Mouse (Mus musculus) hindbrain, embryonic 11.5 days (tissue): ENCODE results near the gene Cd19. TPM values are rescaled to one million over a fixed set of nuclear protein-coding genes. Genes with fewer than 3 reads are reported as not detected.

Experiments
- ATAC-seq: fragments of 200-750 bp; cut with Nextera tagmentation; 2 replicates; pipeline ENCODE4 v1.8.0; 2017; ENCODE audit warnings: mild to moderate bottlenecking, moderate TSS enrichment, moderate library complexity; ENCODE audit not compliant: low FRiP score
- DNase-seq: peaks from one replicate; pipeline ENCODE4 v3.0.0-alpha.2; 2015; ENCODE audit warnings: low spot score
- H3K27ac ChIP-seq: fragments of 300-500 bp; sonication (generic); 2 replicates; pipeline ENCODE4 v1.5.1; 2014; ENCODE audit warnings: mild to moderate bottlenecking, low read depth, low read length
- H3K27me3 ChIP-seq: fragments of 300-500 bp; sonication (generic); 2 replicates; pipeline ENCODE4 v1.6.1; 2014; ENCODE audit warnings: mild to moderate bottlenecking, low read length, moderate library complexity, mixed read lengths; ENCODE audit not compliant: control insufficient read depth, insufficient read depth
- H3K36me3 ChIP-seq: fragments of 300-500 bp; sonication (generic); 2 replicates; pipeline ENCODE4 v1.6.1; 2014; ENCODE audit warnings: mild to moderate bottlenecking, low read length, moderate library complexity, mixed read lengths; ENCODE audit not compliant: control insufficient read depth, insufficient read depth
- H3K4me1 ChIP-seq: fragments of 300-500 bp; sonication (generic); replicated peaks from 2 replicates; pipeline ENCODE4 v1.6.1; 2014; ENCODE audit warnings: low read length, mixed read lengths; ENCODE audit not compliant: control insufficient read depth, insufficient read depth
- H3K4me2 ChIP-seq: fragments of 300-500 bp; sonication (generic); replicated peaks from 2 replicates; pipeline ENCODE4 v1.6.1; 2014; ENCODE audit warnings: mild to moderate bottlenecking, low read depth, low read length
- H3K4me3 ChIP-seq: fragments of 300-500 bp; sonication (generic); 2 replicates; pipeline ENCODE4 v1.5.1; 2014; ENCODE audit warnings: low read depth, low read length
- H3K9ac ChIP-seq: fragments of 300-500 bp; sonication (generic); 2 replicates; pipeline ENCODE4 v1.6.1; 2014; ENCODE audit warnings: low read depth, low read length
- H3K9me3 ChIP-seq: fragments of 300-500 bp; sonication (generic); 2 replicates; pipeline ENCODE4 v1.6.1; 2016; ENCODE audit warnings: low read length; ENCODE audit not compliant: control insufficient read depth
- WGBS: fragments of 180-500 bp; shearing (Covaris S2); extraction: QIAGEN DNeasy Blood & Tissue Kit; methylation state at CpG from one replicate; pipeline ENCODE4 v1.1.7; 2014; 5-methylcytosine and 5-hydroxymethylcytosine counted together
- polyA plus RNA-seq: library from polyadenylated mRNA; unstranded; fragments of >200 nt; fragmentation: Nextera tagmentation; extraction: Ambion mirVana; gene quantifications from 2 replicates; pipeline ENCODE4 v1.2.1, GENCODE M21; 2014

Cd19 gene
- polyA plus RNA-seq, 1 experiment from 2014 or later: not detected

- H3K9ac ChIP-seq: no peak overlapping the region
- H3K9me3 ChIP-seq: no peaks in the 10 kb centered on the region
- no peaks in the 10 kb centered on the region for H3K27me3 ChIP-seq
- H3K36me3 ChIP-seq: 0 out of 2 replicates have a peak, but pooled peaks cover 4% of the 10 kb centered on the region
- H3K4me1 ChIP-seq: no peaks in the 10 kb centered on the region
- DNase-seq (no peak), ATAC-seq (no peak)
- H3K27ac ChIP-seq: no peak overlapping the region
- no peak overlapping the region for H3K4me3 ChIP-seq
- WGBS: 89% methylated on average over 5 of the region's 5 CpGs
- no peak overlapping the region for H3K4me2 ChIP-seq
Measured at GRCm38 (mm10) chr7:126383565-126383964, 31.1 kb downstream of the Cd19 start.

- peaks cover 7% of the 10 kb centered on the region for H3K4me1 ChIP-seq
- peak within 1 kb of the TSS; percentile 95 for H3K4me2 ChIP-seq
- WGBS: under 1% methylated on average over 33 of the region's 33 CpGs
- peak within 1 kb of the TSS; percentile 91 for H3K9ac ChIP-seq
- H3K4me3 ChIP-seq: peak within 1 kb of the TSS; percentile 89
- ATAC-seq (peak; percentile 97), DNase-seq (peak; percentile 97)
- peak within 1 kb of the TSS; percentile 68; the same call in 1 of the 2 replicates for H3K27ac ChIP-seq
- H3K36me3 ChIP-seq: no peaks in the 10 kb centered on the region
- H3K27me3 ChIP-seq: no peaks in the 10 kb centered on the region
- H3K9me3 ChIP-seq: no peaks in the 10 kb centered on the region
Measured at GRCm38 (mm10) chr7:126377278-126378158, 37.2 kb downstream of the Cd19 start, which contains the start of gene Spns1. Spns1 (minus strand) TSS chr7:126377450.

- Histone ChIP-seq H3K27me3 (no peaks in the 10 kb centered on the region), H3K27ac (no peak overlapping the region), H3K9me3 (no peaks in the 10 kb centered on the region), H3K36me3 (no peaks in the 10 kb centered on the region), H3K9ac (peak overlapping the region; percentile 91), H3K4me2 (peak overlapping the region; percentile 95), H3K4me3 (peak overlapping the region; percentile 89), H3K4me1 (peaks cover 7% of the 10 kb centered on the region)
- DNase-seq (no peak), ATAC-seq (peak; percentile 75)
- WGBS: under 1% methylated on average over 27 of the region's 27 CpGs
Measured at GRCm38 (mm10) chr7:126376903-126377277, 37.8 kb downstream of the Cd19 start.

- no peak overlapping the region for H3K27ac ChIP-seq
- ATAC-seq (no peak), DNase-seq (no peak)
- no peaks in the 10 kb centered on the region for H3K27me3 ChIP-seq
- H3K9ac ChIP-seq: no peak overlapping the region
- H3K4me3 ChIP-seq: no peak overlapping the region
- no peaks in the 10 kb centered on the region for H3K9me3 ChIP-seq
- no peaks in the 10 kb centered on the region for H3K36me3 ChIP-seq
- H3K4me2 ChIP-seq: no peak overlapping the region
- peaks cover 7% of the 10 kb centered on the region for H3K4me1 ChIP-seq
- WGBS: 75% methylated on average over 5 of the region's 5 CpGs
Measured at GRCm38 (mm10) chr7:126375012-126375411, 39.7 kb downstream of the Cd19 start.

- 83% methylated on average over 6 of the region's 6 CpGs for WGBS
- Histone ChIP-seq H3K27ac (no peak overlapping the region), H3K4me3 (no peak overlapping the region), H3K27me3 (no peaks in the 10 kb centered on the region), H3K9me3 (no peaks in the 10 kb centered on the region), H3K36me3 (no peaks in the 10 kb centered on the region), H3K9ac (no peak overlapping the region), H3K4me1 (peaks cover 7% of the 10 kb centered on the region), H3K4me2 (no peak overlapping the region)
- ATAC-seq: no peak
- DNase-seq: no peak
Measured at GRCm38 (mm10) chr7:126374526-126374925, 40.2 kb downstream of the Cd19 start.

- DNase-seq: no peak
- H3K4me2 ChIP-seq: no peak overlapping the region
- no peak for ATAC-seq
- no peak overlapping the region for H3K9ac ChIP-seq
- no peaks in the 10 kb centered on the region for H3K27me3 ChIP-seq
- WGBS: 90% methylated on average over 9 of the region's 9 CpGs
- H3K9me3 ChIP-seq: no peaks in the 10 kb centered on the region
- peaks cover 7% of the 10 kb centered on the region for H3K4me1 ChIP-seq
- H3K27ac ChIP-seq: no peak overlapping the region
- H3K36me3 ChIP-seq: no peaks in the 10 kb centered on the region
- no peak overlapping the region for H3K4me3 ChIP-seq
Measured at GRCm38 (mm10) chr7:126373007-126373406, 41.7 kb downstream of the Cd19 start.

- Histone ChIP-seq H3K4me1 (no peaks in the 10 kb centered on the region), H3K27ac (no peak within 1 kb of the TSS), H3K9me3 (no peaks in the 10 kb centered on the region), H3K36me3 (no peaks in the 10 kb centered on the region), H3K27me3 (no peaks in the 10 kb centered on the region), H3K4me3 (no peak within 1 kb of the TSS), H3K4me2 (no peak within 1 kb of the TSS), H3K9ac (no peak within 1 kb of the TSS)
- ATAC-seq (no peak), DNase-seq (no peak)
- 82% methylated on average over 13 of the region's 13 CpGs for WGBS
Measured at GRCm38 (mm10) chr7:126369393-126369792, 45.3 kb downstream of the Cd19 start, which contains the start of gene Lat. Lat (minus strand) TSS chr7:126369570.

- Histone ChIP-seq H3K4me3 (no peak overlapping the region), H3K9ac (no peak overlapping the region), H3K27ac (no peak overlapping the region), H3K4me2 (no peak overlapping the region), H3K9me3 (no peaks in the 10 kb centered on the region), H3K27me3 (no peaks in the 10 kb centered on the region), H3K4me1 (no peaks in the 10 kb centered on the region), H3K36me3 (no peaks in the 10 kb centered on the region)
- WGBS: 78% methylated on average over 8 of the region's 8 CpGs
- ATAC-seq (no peak), DNase-seq (no peak)
Measured at GRCm38 (mm10) chr7:126368367-126368766, 46.3 kb downstream of the Cd19 start.

- Histone ChIP-seq H3K4me3 (no peak overlapping the region), H3K9me3 (no peaks in the 10 kb centered on the region), H3K27ac (no peak overlapping the region), H3K9ac (no peak overlapping the region), H3K36me3 (no peaks in the 10 kb centered on the region), H3K27me3 (no peaks in the 10 kb centered on the region), H3K4me1 (no peaks in the 10 kb centered on the region), H3K4me2 (no peak overlapping the region)
- ATAC-seq: no peak
- WGBS: 90% methylated on average over 10 of the region's 10 CpGs
- no peak for DNase-seq
Measured at GRCm38 (mm10) chr7:126367636-126368035, 47.1 kb downstream of the Cd19 start.
